Mouse (Mus musculus): ENCODE data around the gene Fcer1g.

Gene Fcer1g

DNA sequence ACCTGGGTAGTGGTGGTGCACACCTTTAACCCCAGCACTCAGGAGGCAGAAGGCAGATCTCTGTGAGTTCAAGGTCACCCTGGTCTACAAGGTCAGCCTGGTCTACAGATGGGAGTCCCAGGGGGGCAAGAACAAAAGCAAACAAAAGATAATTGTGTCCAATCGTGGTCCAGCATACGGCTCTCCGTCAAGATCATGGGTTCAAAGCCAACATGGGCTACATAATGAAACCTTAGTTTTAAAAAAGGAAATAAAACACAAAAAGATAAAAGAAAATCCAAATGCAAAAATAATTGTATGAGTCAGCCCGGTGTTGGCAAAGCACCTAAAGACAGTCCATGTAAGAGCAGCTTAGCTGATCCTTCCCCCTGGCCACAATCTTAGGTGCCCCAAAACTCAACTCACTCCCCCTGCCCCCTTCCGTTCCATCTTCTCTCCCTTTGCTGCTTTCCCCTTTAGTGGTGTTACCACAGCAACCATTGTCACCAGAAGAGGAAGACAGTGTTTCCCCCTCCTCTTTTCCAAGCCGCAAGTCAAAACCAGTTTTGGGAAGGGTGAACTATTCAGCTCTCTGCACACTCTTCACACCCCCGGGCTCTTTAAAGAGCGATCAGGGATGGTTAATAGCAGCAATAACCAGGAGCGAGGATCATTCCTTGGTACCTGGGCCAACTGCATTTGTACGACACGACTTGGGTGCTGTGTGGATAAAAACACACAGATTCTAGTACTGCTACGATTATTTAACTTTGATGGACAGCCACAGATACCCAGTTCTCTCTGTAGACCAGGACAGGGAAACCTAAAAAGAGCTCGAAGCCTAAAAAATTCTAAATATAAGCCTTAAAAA lies 46.1 kb downstream of the Fcer1g start:
- DNase-seq (ENCODE audit: low read depth in 2 of 2, low spot score in 2 of 2): no peak

DNA sequence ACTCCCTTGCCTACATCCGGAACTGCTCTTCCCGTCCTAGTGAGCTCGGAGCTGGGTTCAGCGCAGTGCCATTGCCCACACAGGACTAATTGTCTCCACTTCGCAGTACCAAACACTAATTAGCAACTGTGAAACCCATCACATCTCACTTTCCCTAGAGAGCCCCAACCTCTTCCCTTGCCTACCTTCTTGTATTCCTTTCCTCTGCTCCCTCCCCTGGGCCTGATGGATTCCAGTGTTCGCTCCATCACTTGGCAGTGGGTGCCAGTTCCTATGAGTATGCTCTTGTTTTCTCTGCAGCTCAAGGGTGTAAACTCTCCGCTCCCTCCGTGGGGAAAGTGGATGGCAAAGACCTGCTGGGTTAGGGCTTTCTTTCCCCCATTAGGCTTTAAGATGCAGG lies 48.5 kb downstream of the Fcer1g start:
- DNase-seq (ENCODE audit: low read depth in 2 of 2, low spot score in 2 of 2): no peak

DNA sequence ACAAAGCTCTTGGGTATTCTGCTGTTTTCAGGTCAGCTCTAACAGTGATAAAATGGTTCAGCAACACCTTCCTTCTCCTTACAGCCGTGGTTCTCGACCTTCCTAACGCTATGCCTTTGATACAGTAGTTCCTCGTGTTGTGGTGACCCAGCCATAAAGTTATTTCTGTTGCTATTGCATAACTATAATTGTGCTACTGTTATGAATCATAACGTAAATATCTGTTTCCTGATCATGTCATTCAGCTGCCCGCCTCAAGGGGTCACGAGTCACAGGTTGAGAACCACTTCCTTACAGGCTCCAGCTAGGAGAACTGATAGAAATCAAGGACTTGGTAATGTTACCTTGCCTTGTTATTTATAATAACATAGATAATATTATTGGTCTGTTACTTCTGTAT lies 49.9 kb downstream of the Fcer1g start:
- peak in 1 of 2 experiments; percentile 16 for DNase-seq (ENCODE audit: low read depth in 2 of 2, low spot score in 2 of 2)

- DNase-seq (ENCODE audit: low read depth in 2 of 2, low spot score in 2 of 2): no peak
Observed at GRCm38 (mm10) chr1:171183620-171184019, 50.5 kb downstream of the Fcer1g start.

DNA sequence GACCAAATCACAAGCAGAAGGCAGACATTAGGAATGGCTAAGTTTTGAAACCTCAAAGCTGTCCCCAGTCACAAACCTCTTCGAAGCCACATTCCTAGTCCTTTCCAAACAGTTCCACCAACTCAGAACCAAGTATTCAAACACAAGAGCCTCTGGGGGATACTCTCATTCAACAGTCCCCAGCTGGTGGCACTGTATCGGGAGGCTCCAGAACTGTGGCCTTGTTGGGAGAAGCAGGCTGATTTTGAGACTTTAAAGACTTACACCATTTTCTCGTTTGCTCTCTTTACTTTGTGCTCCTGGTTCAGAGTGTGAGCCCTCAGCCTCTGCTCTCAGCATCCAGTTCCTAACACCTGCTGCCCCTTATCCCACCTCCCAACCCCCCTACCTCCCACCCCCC lies 51.1 kb downstream of the Fcer1g start:
- DNase-seq (ENCODE audit: low read depth in 2 of 2, low spot score in 2 of 2): no peak
